Mouse (Mus musculus): ENCODE results near the gene Gchfr.

Gchfr gene

GRCm38 (mm10) chr2:119166901-119167865 is at the start of gene Gchfr:
Gene Gchfr, plus strand, starts transcription at chr2:119167773.
- peak; percentile 32 for DNase-seq

- no peak for DNase-seq
Measured at GRCm38 (mm10) chr2:119136346-119136898, 31.2 kb upstream of the Gchfr start.

- DNase-seq = no peak
Measured at GRCm38 (mm10) chr2:119145199-119145598, 22.4 kb upstream of the Gchfr start.

- no peak for DNase-seq
Measured at GRCm38 (mm10) chr2:119146435-119146834, 21.1 kb upstream of the Gchfr start.

- no peak for DNase-seq
Measured at GRCm38 (mm10) chr2:119147160-119147678, 20.4 kb upstream of the Gchfr start.

- DNase-seq = no peak
Measured at GRCm38 (mm10) chr2:119147775-119148174, 19.8 kb upstream of the Gchfr start.

- DNase-seq = no peak
Measured at GRCm38 (mm10) chr2:119152255-119152654, 15.3 kb upstream of the Gchfr start.

GRCm38 (mm10) chr2:119154683-119155082 is 12.9 kb upstream of the Gchfr start:
- DNase-seq = no peak

- DNase-seq = no peak
Measured at GRCm38 (mm10) chr2:119155388-119155787, 12.2 kb upstream of the Gchfr start.

- peak; percentile 22 for DNase-seq
Measured at GRCm38 (mm10) chr2:119156081-119156680, 11.4 kb upstream of the Gchfr start.

- peak; percentile 96 for DNase-seq
Measured at GRCm38 (mm10) chr2:119156681-119157572, 10.6 kb upstream of the Gchfr start, which contains the start of gene Rmdn3. Gene Rmdn3, minus strand, starts transcription at chr2:119157034.

GRCm38 (mm10) chr2:119157836-119158235 is 9.7 kb upstream of the Gchfr start:
- no peak for DNase-seq

- no peak for DNase-seq
Measured at GRCm38 (mm10) chr2:119161247-119161646, 6.3 kb upstream of the Gchfr start.

GRCm38 (mm10) chr2:119163135-119163534 is 4.4 kb upstream of the Gchfr start:
- no peak for DNase-seq

GRCm38 (mm10) chr2:119163999-119164398 is 3.6 kb upstream of the Gchfr start:
- DNase-seq = no peak

GRCm38 (mm10) chr2:119165401-119165800 is 2.2 kb upstream of the Gchfr start:
- no peak for DNase-seq

GRCm38 (mm10) chr2:119167866-119168256 is 288 bp downstream of the Gchfr start:
- DNase-seq = no peak

- no peak for DNase-seq
Measured at GRCm38 (mm10) chr2:119170282-119170681, 2.7 kb downstream of the Gchfr start.

GRCm38 (mm10) chr2:119171574-119171973 is 4.0 kb downstream of the Gchfr start:
- DNase-seq = no peak

GRCm38 (mm10) chr2:119172446-119172845 is 4.9 kb downstream of the Gchfr start:
- DNase-seq = no peak

GRCm38 (mm10) chr2:119172862-119173576 is 5.4 kb downstream of the Gchfr start:
- DNase-seq = peak; percentile 37

All from right cerebral cortex, postnatal 14 days (tissue).